Mouse (Mus musculus) CH12.LX (cell line): ENCODE data around the gene C1rl.

ENCODE experiments used
- CHD1 ChIP-seq: IDR thresholded peaks from 2 replicates; pipeline ENCODE4 v1.6.1; 2012; ENCODE audit warnings: low read depth, low read length, improper control_type of control experiment, inconsistent platforms
- CTCF ChIP-seq, 2 experiments: IDR thresholded peaks in 1 of 2; conservative IDR thresholded peaks in 1 of 2; 2 replicates each; pipeline ENCODE4 v1.5.1; 2011 to 2012; ENCODE audit warnings: low read depth in 2 of 2, low read length in 2 of 2, improper control_type of control experiment in 1 of 2, inconsistent platforms in 1 of 2, mild to moderate bottlenecking in 1 of 2, moderate library complexity in 1 of 2
- E2F4 ChIP-seq: IDR thresholded peaks from 2 replicates; pipeline ENCODE4 v1.6.1; 2011; ENCODE audit warnings: low read depth, low read length, improper control_type of control experiment; ENCODE audit not compliant: insufficient replicate concordance
- MAFK ChIP-seq: IDR thresholded peaks from 2 replicates; pipeline ENCODE4 v1.6.1; 2011; ENCODE audit warnings: low read length, improper control_type of control experiment; ENCODE audit not compliant: insufficient replicate concordance
- ZNF384 ChIP-seq: IDR thresholded peaks from 2 replicates; pipeline ENCODE4 v1.6.1; 2012; ENCODE audit warnings: low read depth, low read length, improper control_type of control experiment, inconsistent platforms

DNA sequence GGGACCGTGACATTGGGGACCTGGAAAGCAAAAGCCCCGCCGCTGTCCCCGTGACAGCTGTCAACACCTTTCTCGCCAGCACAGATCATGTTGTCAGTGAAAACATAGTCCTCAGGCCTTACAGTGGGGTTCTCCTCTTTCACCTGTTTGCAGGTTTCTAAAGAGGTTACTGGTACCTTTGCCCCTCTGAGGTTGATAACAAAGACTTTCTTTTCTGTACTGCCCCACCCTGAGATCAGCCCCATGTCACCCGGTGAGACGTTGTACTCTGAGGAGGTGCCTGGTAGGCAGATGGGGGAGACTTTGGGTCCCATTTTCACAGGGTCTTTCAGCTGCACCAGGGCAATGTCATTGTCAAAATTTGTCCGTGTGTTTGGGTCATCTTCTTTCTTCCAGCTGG lies 38.2 kb downstream of the C1rl start:
- TF ChIP-seq MAFK, result no peak
- no peak for TF ChIP-seq E2F4
- TF ChIP-seq CHD1, result no peak
- TF ChIP-seq ZNF384, result no peak
- TF ChIP-seq CTCF (conservative IDR thresholded peaks at IDR 0.05 in 1 of 2, IDR thresholded peaks at IDR 0.05 in 1 of 2; ENCODE audit: low read depth in 2 of 2, low read length in 2 of 2), result no peak
